Mouse (Mus musculus) small intestine, adult 2 months (tissue): Measurements from ENCODE around the gene Bcr.

Source experiments
- CTCF ChIP-seq: fragments of 200-500 bp; IDR thresholded peaks from 2 replicates; pipeline ENCODE4 v1.5.1; 2012; ENCODE audit warnings: low read depth, mild to moderate bottlenecking, control low read depth, inconsistent platforms, low read length, moderate library complexity, mixed read lengths; ENCODE audit not compliant: insufficient replicate concordance, insufficient read length; ENCODE audit errors: extremely low read depth
- POLR2A ChIP-seq: fragments of 200-500 bp; IDR thresholded peaks from 2 replicates; pipeline ENCODE4 v1.6.1; 2012; ENCODE audit warnings: low read depth, mild to moderate bottlenecking, control low read depth, inconsistent platforms, low read length, moderate library complexity

GRCm38 (mm10) chr10:75146619-75147018, 86.2 kb downstream of the Bcr start:
- TF ChIP-seq POLR2A (no peak), CTCF (no peak)
